Mouse (Mus musculus): ENCODE results near the gene Ago1. TPM values are rescaled to one million over a fixed set of nuclear protein-coding genes. Genes with fewer than 3 reads are reported as not detected.

Gene Ago1
- polyA plus RNA-seq, 1 experiment from 2014 or later, result 2.7 TPM

DNA sequence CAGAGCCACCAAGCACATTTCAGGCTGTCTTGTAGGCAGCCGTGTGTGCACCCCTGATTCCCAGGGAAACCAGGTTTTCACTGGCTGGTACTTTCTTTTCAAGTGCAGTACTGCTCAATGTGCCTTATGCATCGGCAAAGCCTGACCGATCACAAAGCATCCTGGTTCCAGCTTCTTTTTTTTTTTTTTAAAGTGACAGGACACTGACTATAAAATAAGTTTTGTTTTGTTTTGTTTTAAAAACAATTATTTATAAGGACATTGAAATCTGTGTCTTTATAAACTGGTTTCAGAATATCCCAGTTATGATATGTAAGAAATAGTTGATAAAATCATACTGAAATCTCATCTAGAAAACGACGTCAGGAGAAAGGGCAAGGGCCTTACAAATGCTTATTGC is 23.6 kb upstream of the Ago1 start:
- peaks cover 8% of the 10 kb centered on the region; the same call in 1 of the 2 replicates for H3K36me3 ChIP-seq (ENCODE audit: control insufficient read depth, insufficient read depth)
- no peak overlapping the region for H3K27ac ChIP-seq (ENCODE audit: low read depth, low read length)
- H3K9me3 ChIP-seq (ENCODE audit: control insufficient read depth), result no peaks in the 10 kb centered on the region
- no peaks in the 10 kb centered on the region; the same call in 1 of the 2 replicates for H3K4me1 ChIP-seq (replicated peaks; ENCODE audit: control insufficient read depth, insufficient read depth, low read length)
- 65% methylated on average over 5 of the region's 5 CpGs for WGBS
- H3K4me3 ChIP-seq (ENCODE audit: low read depth, low read length), result no peak overlapping the region
- no peak for ATAC-seq
- no peak overlapping the region for H3K9ac ChIP-seq (ENCODE audit: low read depth, low read length)
- no peak for TF ChIP-seq CTCF (IDR thresholded peaks at IDR 0.05; ENCODE audit: low read depth)
- no peak overlapping the region for H3K4me2 ChIP-seq (replicated peaks; ENCODE audit: low read depth)
- H3K27me3 ChIP-seq (replicated peaks; ENCODE audit: control insufficient read depth, insufficient read depth, low read length), result no peaks in the 10 kb centered on the region

DNA sequence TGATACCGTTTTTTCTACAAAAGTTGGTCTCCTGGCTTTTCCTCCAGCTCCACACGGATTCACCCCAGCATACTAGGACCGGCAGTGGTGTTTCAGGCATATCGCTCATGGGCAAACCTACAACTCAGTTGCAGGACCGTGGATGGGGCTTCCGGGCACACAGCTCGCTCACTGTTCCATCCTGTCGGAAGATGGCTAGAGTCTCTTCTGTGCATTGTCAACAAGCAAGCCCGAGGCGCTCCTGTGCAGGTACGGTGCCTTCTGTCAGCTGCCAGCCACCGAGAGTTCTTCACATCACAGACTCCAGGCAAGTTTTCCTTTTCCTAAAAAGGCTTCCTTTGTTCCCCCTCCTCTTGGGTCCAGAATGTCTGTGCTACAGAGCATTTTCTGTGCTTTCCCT is 22.3 kb upstream of the Ago1 start:
- Histone ChIP-seq H3K4me1 (replicated peaks; ENCODE audit: control insufficient read depth, insufficient read depth, low read length) (no peaks in the 10 kb centered on the region), H3K27ac (ENCODE audit: low read depth, low read length) (no peak overlapping the region), H3K4me2 (replicated peaks; ENCODE audit: low read depth) (no peak overlapping the region), H3K27me3 (replicated peaks; ENCODE audit: control insufficient read depth, insufficient read depth, low read length) (no peaks in the 10 kb centered on the region), H3K9ac (ENCODE audit: low read depth, low read length) (no peak overlapping the region), H3K9me3 (ENCODE audit: control insufficient read depth) (no peaks in the 10 kb centered on the region), H3K36me3 (ENCODE audit: control insufficient read depth, insufficient read depth) (peaks cover 8% of the 10 kb centered on the region; the same call in 1 of the 2 replicates), H3K4me3 (ENCODE audit: low read depth, low read length) (no peak overlapping the region)
- TF ChIP-seq CTCF (IDR thresholded peaks at IDR 0.05; ENCODE audit: low read depth), result no peak
- no peak for ATAC-seq
- WGBS, result 75% methylated on average over 12 of the region's 12 CpGs

DNA sequence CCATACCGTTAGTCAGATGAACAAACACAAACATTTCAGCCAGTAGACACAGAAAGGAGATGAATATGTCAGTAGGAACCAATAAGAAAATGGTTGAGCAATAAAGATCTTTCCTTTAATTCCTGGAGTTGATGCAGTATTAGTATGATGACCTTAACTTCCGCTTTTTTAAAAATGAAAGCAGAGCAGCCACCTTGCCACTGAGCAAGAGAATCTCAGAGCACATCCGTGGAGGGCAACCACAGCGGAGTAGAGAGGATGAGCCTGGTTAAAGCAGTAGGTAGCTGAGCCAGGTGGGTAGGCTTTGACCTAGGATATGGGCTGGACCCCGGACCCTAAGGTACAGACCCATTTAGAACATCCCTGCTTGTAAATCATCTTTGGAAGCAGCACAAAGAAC is 21.4 kb upstream of the Ago1 start:
- no peaks in the 10 kb centered on the region for H3K4me1 ChIP-seq (replicated peaks; ENCODE audit: control insufficient read depth, insufficient read depth, low read length)
- 78% methylated on average over 5 of the region's 5 CpGs for WGBS
- H3K4me3 ChIP-seq (ENCODE audit: low read depth, low read length), result no peak overlapping the region
- ATAC-seq, result no peak
- H3K27ac ChIP-seq (ENCODE audit: low read depth, low read length), result no peak overlapping the region
- no peak overlapping the region for H3K4me2 ChIP-seq (replicated peaks; ENCODE audit: low read depth)
- H3K27me3 ChIP-seq (replicated peaks; ENCODE audit: control insufficient read depth, insufficient read depth, low read length), result no peaks in the 10 kb centered on the region
- peaks cover 8% of the 10 kb centered on the region; the same call in 1 of the 2 replicates for H3K36me3 ChIP-seq (ENCODE audit: control insufficient read depth, insufficient read depth)
- no peak overlapping the region for H3K9ac ChIP-seq (ENCODE audit: low read depth, low read length)
- no peaks in the 10 kb centered on the region for H3K9me3 ChIP-seq (ENCODE audit: control insufficient read depth)
- TF ChIP-seq CTCF (IDR thresholded peaks at IDR 0.05; ENCODE audit: low read depth), result no peak

DNA sequence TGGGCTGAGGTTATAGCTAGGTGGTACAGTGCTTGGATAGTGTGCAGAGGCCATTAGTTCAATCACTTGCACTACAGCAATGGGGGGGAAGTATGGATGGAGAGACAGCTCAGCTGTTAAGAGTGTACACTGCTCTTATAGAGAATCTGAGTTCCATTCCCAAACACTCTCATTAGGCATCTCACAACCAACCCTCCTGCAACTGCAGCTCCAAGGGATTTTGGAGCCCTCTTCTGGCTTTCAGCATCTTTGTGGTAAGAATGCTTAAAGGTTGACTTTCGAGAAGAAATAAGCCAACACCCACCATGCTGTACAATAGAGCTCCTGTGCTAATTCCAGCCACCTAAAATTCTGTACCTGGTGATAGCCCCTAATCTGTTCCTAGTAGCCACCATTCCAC is 17.8 kb upstream of the Ago1 start:
- ATAC-seq, result no peak
- no peak overlapping the region for H3K27ac ChIP-seq (ENCODE audit: low read depth, low read length)
- 78% methylated on average over 1 of the region's 1 CpGs for WGBS
- no peak for TF ChIP-seq CTCF (IDR thresholded peaks at IDR 0.05; ENCODE audit: low read depth)
- H3K36me3 ChIP-seq (ENCODE audit: control insufficient read depth, insufficient read depth), result no peaks in the 10 kb centered on the region
- no peaks in the 10 kb centered on the region for H3K4me1 ChIP-seq (replicated peaks; ENCODE audit: control insufficient read depth, insufficient read depth, low read length)
- no peak overlapping the region for H3K9ac ChIP-seq (ENCODE audit: low read depth, low read length)
- H3K9me3 ChIP-seq (ENCODE audit: control insufficient read depth), result no peaks in the 10 kb centered on the region
- H3K4me2 ChIP-seq (replicated peaks; ENCODE audit: low read depth), result no peak overlapping the region
- no peaks in the 10 kb centered on the region for H3K27me3 ChIP-seq (replicated peaks; ENCODE audit: control insufficient read depth, insufficient read depth, low read length)
- no peak overlapping the region for H3K4me3 ChIP-seq (ENCODE audit: low read depth, low read length)

DNA sequence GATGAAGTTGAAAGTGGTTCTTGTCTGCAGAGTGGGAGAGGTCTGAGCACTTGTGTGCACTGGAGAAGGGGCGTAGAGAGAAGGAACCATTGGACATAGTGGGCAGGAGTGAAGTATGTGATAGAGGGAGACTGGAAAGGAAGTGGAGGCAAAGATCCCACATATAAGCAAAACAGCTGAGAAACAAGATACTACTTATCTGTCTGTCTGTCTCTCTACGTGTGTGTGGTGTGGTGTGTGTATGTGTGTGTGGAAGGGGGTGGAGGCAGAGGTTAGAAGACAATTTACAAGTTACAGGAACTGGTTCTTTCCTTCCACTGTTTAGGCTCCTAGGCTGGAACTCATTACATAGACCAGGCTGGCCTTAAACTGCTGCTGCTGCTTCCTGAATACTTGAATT is 16.7 kb upstream of the Ago1 start:
- Histone ChIP-seq H3K4me3 (ENCODE audit: low read depth, low read length) (no peak overlapping the region), H3K27me3 (replicated peaks; ENCODE audit: control insufficient read depth, insufficient read depth, low read length) (no peaks in the 10 kb centered on the region), H3K4me1 (replicated peaks; ENCODE audit: control insufficient read depth, insufficient read depth, low read length) (no peaks in the 10 kb centered on the region), H3K9ac (ENCODE audit: low read depth, low read length) (no peak overlapping the region), H3K36me3 (ENCODE audit: control insufficient read depth, insufficient read depth) (no peaks in the 10 kb centered on the region), H3K27ac (ENCODE audit: low read depth, low read length) (no peak overlapping the region), H3K4me2 (replicated peaks; ENCODE audit: low read depth) (no peak overlapping the region), H3K9me3 (ENCODE audit: control insufficient read depth) (no peaks in the 10 kb centered on the region)
- 70% methylated on average over 2 of the region's 2 CpGs for WGBS
- no peak for ATAC-seq
- no peak for TF ChIP-seq CTCF (IDR thresholded peaks at IDR 0.05; ENCODE audit: low read depth)

DNA sequence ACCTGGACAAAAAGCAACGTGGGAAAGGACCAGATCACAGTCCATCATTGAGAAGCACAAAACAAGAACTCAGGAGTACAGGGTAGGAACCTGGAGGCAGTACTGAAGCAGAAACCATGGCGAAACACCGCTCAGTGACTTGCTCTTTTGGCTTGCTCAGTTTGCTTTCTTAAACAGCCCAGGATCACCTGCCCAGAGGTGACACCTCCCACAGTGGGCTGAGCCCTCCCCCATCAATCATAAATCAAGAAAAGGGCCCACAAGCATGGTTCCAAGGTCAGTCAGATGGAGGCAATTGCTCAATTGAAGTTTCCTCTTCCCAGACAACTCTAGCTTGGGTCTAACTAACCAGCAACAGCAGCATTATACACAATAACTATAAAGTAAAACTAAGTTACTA is 15.5 kb upstream of the Ago1 start:
- Histone ChIP-seq H3K4me3 (ENCODE audit: low read depth, low read length) (no peak overlapping the region), H3K9me3 (ENCODE audit: control insufficient read depth) (no peaks in the 10 kb centered on the region), H3K4me2 (replicated peaks; ENCODE audit: low read depth) (no peak overlapping the region), H3K36me3 (ENCODE audit: control insufficient read depth, insufficient read depth) (no peaks in the 10 kb centered on the region), H3K4me1 (replicated peaks; ENCODE audit: control insufficient read depth, insufficient read depth, low read length) (no peaks in the 10 kb centered on the region), H3K9ac (ENCODE audit: low read depth, low read length) (no peak overlapping the region), H3K27me3 (replicated peaks; ENCODE audit: control insufficient read depth, insufficient read depth, low read length) (no peaks in the 10 kb centered on the region), H3K27ac (ENCODE audit: low read depth, low read length) (no peak overlapping the region)
- ATAC-seq, result 0 out of 2 replicates have a peak, but pooled peaks have one; percentile 38
- no peak for TF ChIP-seq CTCF (IDR thresholded peaks at IDR 0.05; ENCODE audit: low read depth)
- 70% methylated on average over 3 of the region's 3 CpGs for WGBS

DNA sequence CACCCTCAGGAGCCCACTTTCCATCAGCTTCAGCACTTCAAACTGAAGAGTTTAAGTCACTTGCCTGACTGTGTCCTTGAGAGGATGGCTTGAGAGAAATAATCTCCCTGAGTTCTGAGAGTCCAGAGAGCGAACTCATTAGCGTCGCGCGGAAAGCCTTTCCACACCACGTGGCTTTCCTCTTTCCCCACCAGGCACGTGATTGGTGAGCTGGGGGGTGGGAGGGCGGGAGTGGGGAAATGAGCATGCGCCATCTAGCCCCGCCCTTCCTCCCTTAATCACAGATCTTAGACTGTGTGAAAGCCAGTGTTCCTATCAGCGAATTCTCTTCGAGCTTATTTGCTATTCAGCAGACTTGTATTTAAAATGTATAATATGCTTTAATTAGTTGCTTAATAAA is 14.6 kb upstream of the Ago1 start:
- Histone ChIP-seq H3K4me2 (replicated peaks; ENCODE audit: low read depth) (no peak overlapping the region), H3K36me3 (ENCODE audit: control insufficient read depth, insufficient read depth) (no peaks in the 10 kb centered on the region), H3K4me1 (replicated peaks; ENCODE audit: control insufficient read depth, insufficient read depth, low read length) (no peaks in the 10 kb centered on the region), H3K9ac (ENCODE audit: low read depth, low read length) (no peak overlapping the region), H3K27me3 (replicated peaks; ENCODE audit: control insufficient read depth, insufficient read depth, low read length) (no peaks in the 10 kb centered on the region), H3K9me3 (ENCODE audit: control insufficient read depth) (no peaks in the 10 kb centered on the region), H3K4me3 (ENCODE audit: low read depth, low read length) (no peak overlapping the region), H3K27ac (ENCODE audit: low read depth, low read length) (no peak overlapping the region)
- WGBS, result 72% methylated on average over 12 of the region's 12 CpGs
- ATAC-seq, result peak; percentile 38; the same call in 1 of the 2 replicates
- TF ChIP-seq CTCF (IDR thresholded peaks at IDR 0.05; ENCODE audit: low read depth), result no peak

All from intestine, postnatal 0 days (tissue).